Mouse (Mus musculus) adrenal gland, adult 8-10 months (tissue): ENCODE measurements around the gene Brf1. TPM values are rescaled to one million over a fixed set of nuclear protein-coding genes. Genes with fewer than 3 reads are reported as not detected.

Experiments used
- DNase-seq: peaks from one replicate; pipeline ENCODE4 v3.0.0; 2022
- total RNA-seq, 4 experiments: library from RNA; stranded (reverse); gene quantifications; 2 replicates each; pipeline ENCODE4 v1.2.4; 2022

Gene Brf1
- 10 to 100 TPM; 49.6 to 86.9 (median 68.3) TPM for total RNA-seq

GRCm38 (mm10) chr12:113000294-113001132 lies at the start of gene Brf1:
Gene Brf1, minus strand, starts transcription at chr12:113000704.
- DNase-seq = peak; percentile 96

GRCm38 (mm10) chr12:113049836-113050235 lies 49.3 kb upstream of the Brf1 start:
- no peak for DNase-seq

GRCm38 (mm10) chr12:113048103-113048502 lies 47.6 kb upstream of the Brf1 start:
- DNase-seq = no peak

- DNase-seq = no peak
These were observed 46.4 kb upstream of the Brf1 start for GRCm38 (mm10) chr12:113046861-113047260.

GRCm38 (mm10) chr12:113044916-113045677 lies 44.6 kb upstream of the Brf1 start:
- no peak for DNase-seq

- DNase-seq = no peak
These were observed 42.0 kb upstream of the Brf1 start for GRCm38 (mm10) chr12:113042543-113042942.

GRCm38 (mm10) chr12:113041481-113042439 lies 41.3 kb upstream of the Brf1 start:
- DNase-seq = no peak

- DNase-seq = no peak
These were observed 37.9 kb upstream of the Brf1 start for GRCm38 (mm10) chr12:113038414-113038813.

- no peak for DNase-seq
These were observed 36.5 kb upstream of the Brf1 start for GRCm38 (mm10) chr12:113036996-113037395.

GRCm38 (mm10) chr12:113035093-113035492 lies 34.6 kb upstream of the Brf1 start:
- DNase-seq = no peak

- no peak for DNase-seq
These were observed 32.1 kb upstream of the Brf1 start for GRCm38 (mm10) chr12:113032296-113033250.

GRCm38 (mm10) chr12:113031441-113031840 lies 30.9 kb upstream of the Brf1 start:
- no peak for DNase-seq

- no peak for DNase-seq
These were observed 30.5 kb upstream of the Brf1 start for GRCm38 (mm10) chr12:113030993-113031392.

- no peak for DNase-seq
These were observed 29.5 kb upstream of the Brf1 start for GRCm38 (mm10) chr12:113030046-113030445.

GRCm38 (mm10) chr12:113028898-113029297 lies 28.4 kb upstream of the Brf1 start:
- no peak for DNase-seq

- no peak for DNase-seq
These were observed 27.6 kb upstream of the Brf1 start for GRCm38 (mm10) chr12:113028067-113028466.

GRCm38 (mm10) chr12:113027495-113027894 lies 27.0 kb upstream of the Brf1 start:
- DNase-seq = no peak

- DNase-seq = no peak
These were observed 26.1 kb upstream of the Brf1 start for GRCm38 (mm10) chr12:113026557-113026956.

GRCm38 (mm10) chr12:113023082-113023481 lies 22.6 kb upstream of the Brf1 start:
- DNase-seq = no peak

GRCm38 (mm10) chr12:113021488-113021887 lies 21.0 kb upstream of the Brf1 start:
- DNase-seq = no peak

GRCm38 (mm10) chr12:113018763-113019162 lies 18.3 kb upstream of the Brf1 start:
- DNase-seq = no peak
